Mouse (Mus musculus): ENCODE data around the gene Coro2a. TPM values are rescaled to one million over a fixed set of nuclear protein-coding genes. Genes with fewer than 3 reads are reported as not detected.
"Not testable (repeated sequence)": the region's sequence is repeated elsewhere in the genome, so short reads cannot be mapped to it uniquely, and the experiment has no call there.

Gene Coro2a
- polyA plus RNA-seq, 1 experiment from 2014 or later: 3.9 TPM

GRCm38 (mm10) chr4:46584084-46584483, 17.9 kb downstream of the Coro2a start:
- not testable (repeated sequence) for H3K9me3 ChIP-seq (replicated peaks; ENCODE audit: control insufficient read depth, low read length); H3K4me1 ChIP-seq (ENCODE audit: control insufficient read depth, low read depth, low read length); H3K36me3 ChIP-seq (ENCODE audit: control insufficient read depth, insufficient read depth); H3K9ac ChIP-seq (ENCODE audit: low read depth, low read length); ATAC-seq (ENCODE audit: low read depth); H3K27me3 ChIP-seq (ENCODE audit: control insufficient read depth, insufficient read depth, low read depth, low read length); H3K27ac ChIP-seq (ENCODE audit: low read length); H3K4me2 ChIP-seq (ENCODE audit: low read depth, low read length); H3K4me3 ChIP-seq (ENCODE audit: low read depth, low read length)
- 16% methylated on average over 2 of the region's 6 CpGs for WGBS (ENCODE audit: insufficient replicate concordance)

- not testable (repeated sequence) for H3K27me3 ChIP-seq (ENCODE audit: control insufficient read depth, insufficient read depth, low read depth, low read length); H3K36me3 ChIP-seq (ENCODE audit: control insufficient read depth, insufficient read depth); ATAC-seq (ENCODE audit: low read depth); H3K9me3 ChIP-seq (replicated peaks; ENCODE audit: control insufficient read depth, low read length); H3K9ac ChIP-seq (ENCODE audit: low read depth, low read length); H3K4me1 ChIP-seq (ENCODE audit: control insufficient read depth, low read depth, low read length); H3K4me3 ChIP-seq (ENCODE audit: low read depth, low read length); H3K27ac ChIP-seq (ENCODE audit: low read length); H3K4me2 ChIP-seq (ENCODE audit: low read depth, low read length)
- WGBS (ENCODE audit: insufficient replicate concordance): 63% methylated on average over 9 of the region's 9 CpGs
These were observed 20.0 kb downstream of the Coro2a start for GRCm38 (mm10) chr4:46582024-46582423.

- H3K9ac ChIP-seq (ENCODE audit: low read depth, low read length); H3K9me3 ChIP-seq (replicated peaks; ENCODE audit: control insufficient read depth, low read length); H3K4me1 ChIP-seq (ENCODE audit: control insufficient read depth, low read depth, low read length); H3K4me3 ChIP-seq (ENCODE audit: low read depth, low read length); ATAC-seq (ENCODE audit: low read depth); H3K4me2 ChIP-seq (ENCODE audit: low read depth, low read length); H3K27ac ChIP-seq (ENCODE audit: low read length); H3K36me3 ChIP-seq (ENCODE audit: control insufficient read depth, insufficient read depth); H3K27me3 ChIP-seq (ENCODE audit: control insufficient read depth, insufficient read depth, low read depth, low read length): not testable (repeated sequence)
- WGBS (ENCODE audit: insufficient replicate concordance): 86% methylated on average over 22 of the region's 22 CpGs
These were observed 20.4 kb downstream of the Coro2a start for GRCm38 (mm10) chr4:46581577-46581976.

- ATAC-seq (ENCODE audit: low read depth); H3K4me2 ChIP-seq (ENCODE audit: low read depth, low read length); H3K9ac ChIP-seq (ENCODE audit: low read depth, low read length); H3K9me3 ChIP-seq (replicated peaks; ENCODE audit: control insufficient read depth, low read length); H3K27me3 ChIP-seq (ENCODE audit: control insufficient read depth, insufficient read depth, low read depth, low read length); H3K4me1 ChIP-seq (ENCODE audit: control insufficient read depth, low read depth, low read length); H3K27ac ChIP-seq (ENCODE audit: low read length); H3K4me3 ChIP-seq (ENCODE audit: low read depth, low read length); H3K36me3 ChIP-seq (ENCODE audit: control insufficient read depth, insufficient read depth): not testable (repeated sequence)
- 75% methylated on average over 15 of the region's 15 CpGs for WGBS (ENCODE audit: insufficient replicate concordance)
These were observed 21.2 kb downstream of the Coro2a start for GRCm38 (mm10) chr4:46580799-46581243.

GRCm38 (mm10) chr4:46578796-46579346, 23.1 kb downstream of the Coro2a start:
- not testable (repeated sequence) for H3K9me3 ChIP-seq (replicated peaks; ENCODE audit: control insufficient read depth, low read length); H3K27me3 ChIP-seq (ENCODE audit: control insufficient read depth, insufficient read depth, low read depth, low read length); H3K4me2 ChIP-seq (ENCODE audit: low read depth, low read length); H3K4me3 ChIP-seq (ENCODE audit: low read depth, low read length); H3K9ac ChIP-seq (ENCODE audit: low read depth, low read length); H3K4me1 ChIP-seq (ENCODE audit: control insufficient read depth, low read depth, low read length); H3K27ac ChIP-seq (ENCODE audit: low read length); ATAC-seq (ENCODE audit: low read depth); H3K36me3 ChIP-seq (ENCODE audit: control insufficient read depth, insufficient read depth)
- WGBS (ENCODE audit: insufficient replicate concordance): 76% methylated on average over 8 of the region's 8 CpGs

- peaks cover 5% of the 10 kb centered on the region for H3K4me1 ChIP-seq (ENCODE audit: control insufficient read depth, low read depth, low read length)
- no peaks in the 10 kb centered on the region for H3K27me3 ChIP-seq (ENCODE audit: control insufficient read depth, insufficient read depth, low read depth, low read length)
- no peaks in the 10 kb centered on the region for H3K36me3 ChIP-seq (ENCODE audit: control insufficient read depth, insufficient read depth)
- no peaks in the 10 kb centered on the region; the same call in 1 of the 2 replicates for H3K9me3 ChIP-seq (replicated peaks; ENCODE audit: control insufficient read depth, low read length)
- H3K27ac ChIP-seq (ENCODE audit: low read length): no peak overlapping the region
- ATAC-seq (ENCODE audit: low read depth): no peak
- H3K4me2 ChIP-seq (ENCODE audit: low read depth, low read length): no peak overlapping the region
- no peak overlapping the region for H3K9ac ChIP-seq (ENCODE audit: low read depth, low read length)
- 60% methylated on average over 1 of the region's 1 CpGs for WGBS (ENCODE audit: insufficient replicate concordance)
- no peak overlapping the region for H3K4me3 ChIP-seq (ENCODE audit: low read depth, low read length)
These were observed 23.8 kb downstream of the Coro2a start for GRCm38 (mm10) chr4:46578228-46578627.

- ATAC-seq (ENCODE audit: low read depth); H3K9ac ChIP-seq (ENCODE audit: low read depth, low read length): not testable (repeated sequence)
- WGBS (ENCODE audit: insufficient replicate concordance): 24% methylated on average over 6 of the region's 10 CpGs
These were observed 26.3 kb downstream of the Coro2a start for GRCm38 (mm10) chr4:46575509-46576284.

GRCm38 (mm10) chr4:46574841-46575240, 27.2 kb downstream of the Coro2a start:
- 19% methylated on average over 10 of the region's 12 CpGs for WGBS (ENCODE audit: insufficient replicate concordance)

More at GRCm38 (mm10) chr4:46575509-46576284, 26.3 kb downstream of the Coro2a start:
- not testable (repeated sequence) for H3K9me3 ChIP-seq (replicated peaks; ENCODE audit: control insufficient read depth, low read length); H3K4me3 ChIP-seq (ENCODE audit: low read depth, low read length); H3K4me2 ChIP-seq (ENCODE audit: low read depth, low read length); H3K36me3 ChIP-seq (ENCODE audit: control insufficient read depth, insufficient read depth); H3K27ac ChIP-seq (ENCODE audit: low read length); H3K4me1 ChIP-seq (ENCODE audit: control insufficient read depth, low read depth, low read length); H3K27me3 ChIP-seq (ENCODE audit: control insufficient read depth, insufficient read depth, low read depth, low read length)

GRCm38 (mm10) chr4:46574024-46574753, 27.8 kb downstream of the Coro2a start:
- no peak overlapping the region; the same call in 1 of the 2 replicates for H3K27ac ChIP-seq (ENCODE audit: low read length)
- H3K27me3 ChIP-seq (ENCODE audit: control insufficient read depth, insufficient read depth, low read depth, low read length): no peaks in the 10 kb centered on the region
- peaks cover 5% of the 10 kb centered on the region for H3K4me1 ChIP-seq (ENCODE audit: control insufficient read depth, low read depth, low read length)
- no peaks in the 10 kb centered on the region for H3K36me3 ChIP-seq (ENCODE audit: control insufficient read depth, insufficient read depth)
- WGBS (ENCODE audit: insufficient replicate concordance): 28% methylated on average over 9 of the region's 9 CpGs
- ATAC-seq (ENCODE audit: low read depth): no peak
- H3K4me3 ChIP-seq (ENCODE audit: low read depth, low read length): no peak overlapping the region
- H3K9me3 ChIP-seq (replicated peaks; ENCODE audit: control insufficient read depth, low read length): no peaks in the 10 kb centered on the region
- H3K4me2 ChIP-seq (ENCODE audit: low read depth, low read length): no peak overlapping the region
- no peak overlapping the region for H3K9ac ChIP-seq (ENCODE audit: low read depth, low read length)

More at GRCm38 (mm10) chr4:46574841-46575240, 27.2 kb downstream of the Coro2a start:
- Histone ChIP-seq H3K9ac (ENCODE audit: low read depth, low read length) (no peak overlapping the region), H3K36me3 (ENCODE audit: control insufficient read depth, insufficient read depth) (no peaks in the 10 kb centered on the region), H3K4me1 (ENCODE audit: control insufficient read depth, low read depth, low read length) (peaks cover 5% of the 10 kb centered on the region), H3K4me3 (ENCODE audit: low read depth, low read length) (no peak overlapping the region), H3K4me2 (ENCODE audit: low read depth, low read length) (no peak overlapping the region), H3K27me3 (ENCODE audit: control insufficient read depth, insufficient read depth, low read depth, low read length) (no peaks in the 10 kb centered on the region), H3K9me3 (replicated peaks; ENCODE audit: control insufficient read depth, low read length) (no peaks in the 10 kb centered on the region), H3K27ac (ENCODE audit: low read length) (peak overlapping the region; percentile 50; the same call in 1 of the 2 replicates)
- no peak for ATAC-seq (ENCODE audit: low read depth)

Data from liver, embryonic 16.5 days (tissue).